Mouse (Mus musculus) spleen, adult 2 months (tissue): ENCODE data around the gene Prkce. TPM values are rescaled to one million over a fixed set of nuclear protein-coding genes. Genes with fewer than 3 reads are reported as not detected.

Source experiments
- DNase-seq, 2 experiments: peaks; one replicate each; pipeline versions ENCODE4 v3.0.0 to v3.0.0-alpha.2; 2012 to 2021; ENCODE audit warnings: low spot score in 2 of 2, low read depth in 1 of 2
- H3K27ac ChIP-seq: fragments of 200-500 bp; 2 replicates; pipeline ENCODE4 v1.5.1; 2012; ENCODE audit warnings: low read length, inconsistent platforms; ENCODE audit not compliant: insufficient read depth
- H3K27me3 ChIP-seq: fragments of 200-500 bp; 2 replicates; pipeline ENCODE4 v1.6.1; 2012; ENCODE audit warnings: mild to moderate bottlenecking, moderate library complexity, low read length, inconsistent platforms; ENCODE audit not compliant: control insufficient read depth, insufficient read depth
- H3K36me3 ChIP-seq: fragments of 200-500 bp; 2 replicates; pipeline ENCODE4 v1.6.1; 2012; ENCODE audit warnings: mild to moderate bottlenecking, low read length, inconsistent platforms; ENCODE audit not compliant: control insufficient read depth, insufficient read depth
- H3K4me1 ChIP-seq: fragments of 200-500 bp; 2 replicates; pipeline ENCODE4 v1.6.1; 2011; ENCODE audit warnings: inconsistent platforms; ENCODE audit not compliant: control insufficient read depth, insufficient read depth, insufficient read length
- H3K4me3 ChIP-seq: fragments of 200-500 bp; 2 replicates; pipeline ENCODE4 v1.5.1; 2011; ENCODE audit warnings: mild to moderate bottlenecking, inconsistent platforms; ENCODE audit not compliant: insufficient read depth, insufficient read length; ENCODE audit errors: extremely low read depth
- CTCF ChIP-seq: fragments of 200-500 bp; IDR thresholded peaks from 2 replicates; pipeline ENCODE4 v1.5.1; 2011; ENCODE audit warnings: mild to moderate bottlenecking, inconsistent platforms; ENCODE audit not compliant: insufficient read depth, insufficient read length, insufficient replicate concordance; ENCODE audit errors: extremely low read depth
- POLR2A ChIP-seq: fragments of 200-500 bp; IDR thresholded peaks from 2 replicates; pipeline ENCODE4 v1.6.1; 2011; ENCODE audit warnings: low read depth, low read length, inconsistent platforms
- WGBS: fragments of 180-500 bp; shearing (Covaris S2); methylation state at CpG from one replicate; pipeline ENCODE4 v1.1.7; 2018; 5-methylcytosine and 5-hydroxymethylcytosine counted together
- polyA plus RNA-seq: library from polyadenylated mRNA; depleted of rRNA; stranded (reverse); fragments of >200 nt; gene quantifications from 2 replicates; pipeline ENCODE4 v1.2.3, GENCODE M21; 2012

Prkce gene
- polyA plus RNA-seq, 1 experiment, result 4.8 TPM

GRCm38 (mm10) chr17:86572136-86572535, 404.6 kb downstream of the Prkce start:
- no peak for DNase-seq
- 89% methylated on average over 6 of the region's 6 CpGs for WGBS
- Histone ChIP-seq H3K4me1 (no peaks in the 10 kb centered on the region), H3K36me3 (0 out of 2 replicates have a peak, but pooled peaks cover 3% of the 10 kb centered on the region), H3K4me3 (no peak overlapping the region), H3K27me3 (no peaks in the 10 kb centered on the region), H3K27ac (no peak overlapping the region)
- TF ChIP-seq CTCF (no peak), POLR2A (no peak)

DNA sequence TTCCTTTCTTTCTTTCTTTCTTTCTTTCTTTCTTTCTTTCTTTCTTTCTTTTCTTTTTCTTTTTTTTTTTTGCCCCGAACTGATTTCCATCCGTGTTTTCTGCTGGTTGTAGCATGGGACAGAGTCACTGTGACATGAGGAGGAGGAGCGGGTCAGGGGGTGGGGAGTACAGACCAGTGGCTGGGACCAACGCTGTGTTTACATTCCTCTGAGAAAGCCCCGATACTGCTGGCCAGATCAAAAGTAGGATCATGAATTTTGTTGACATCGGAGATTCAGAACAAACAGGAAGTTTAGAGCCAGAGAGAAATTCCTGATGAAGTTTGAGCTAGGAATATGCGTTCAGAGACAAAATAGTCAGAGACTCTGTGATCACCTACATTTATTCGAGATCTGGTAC, 405.0 kb downstream of the Prkce start:
- H3K36me3 ChIP-seq, result 0 out of 2 replicates have a peak, but pooled peaks cover 3% of the 10 kb centered on the region
- 81% methylated on average over 8 of the region's 8 CpGs for WGBS
- H3K4me3 ChIP-seq, result no peak overlapping the region
- TF ChIP-seq POLR2A, result no peak
- TF ChIP-seq CTCF, result no peak
- H3K27me3 ChIP-seq, result no peaks in the 10 kb centered on the region
- no peak overlapping the region for H3K27ac ChIP-seq
- DNase-seq, result no peak
- no peaks in the 10 kb centered on the region for H3K4me1 ChIP-seq

DNA sequence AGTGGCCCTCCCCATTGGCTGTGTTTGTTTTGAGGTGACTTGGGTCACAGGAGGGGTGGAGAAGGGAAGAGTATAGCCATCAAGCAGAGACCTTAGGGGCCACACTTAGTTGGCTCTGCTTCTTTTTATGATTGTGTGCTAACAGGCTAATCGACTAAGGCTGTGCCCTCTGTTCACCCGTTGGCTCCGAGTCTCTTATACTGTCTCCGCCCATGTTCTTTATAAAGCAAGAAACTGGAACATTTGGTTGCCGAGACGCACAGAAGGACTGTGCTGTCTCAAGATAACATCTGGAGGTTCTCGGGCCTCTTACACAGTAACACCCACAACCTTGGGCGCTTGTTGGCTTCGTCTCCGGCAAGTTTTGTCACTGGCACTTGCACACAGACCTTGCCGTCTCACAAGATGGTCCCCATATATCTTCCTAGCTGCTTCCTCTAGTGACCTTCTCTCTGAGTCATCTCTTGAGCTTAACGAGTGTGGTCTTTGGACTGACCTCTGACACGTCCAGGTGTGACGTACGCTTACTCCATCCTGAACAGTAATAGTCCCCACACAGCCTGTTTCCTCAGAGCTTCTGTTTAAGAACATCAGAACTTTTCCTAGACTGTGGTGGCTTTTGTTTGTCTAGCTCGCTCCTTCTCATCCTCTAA, 406.1 kb downstream of the Prkce start:
- WGBS, result 92% methylated on average over 16 of the region's 16 CpGs
- no peak overlapping the region for H3K4me3 ChIP-seq
- H3K27ac ChIP-seq, result no peak overlapping the region
- no peaks in the 10 kb centered on the region for H3K4me1 ChIP-seq
- DNase-seq, result no peak
- TF ChIP-seq POLR2A (no peak), CTCF (no peak)
- H3K36me3 ChIP-seq, result 0 out of 2 replicates have a peak, but pooled peaks cover 3% of the 10 kb centered on the region
- H3K27me3 ChIP-seq, result no peaks in the 10 kb centered on the region

DNA sequence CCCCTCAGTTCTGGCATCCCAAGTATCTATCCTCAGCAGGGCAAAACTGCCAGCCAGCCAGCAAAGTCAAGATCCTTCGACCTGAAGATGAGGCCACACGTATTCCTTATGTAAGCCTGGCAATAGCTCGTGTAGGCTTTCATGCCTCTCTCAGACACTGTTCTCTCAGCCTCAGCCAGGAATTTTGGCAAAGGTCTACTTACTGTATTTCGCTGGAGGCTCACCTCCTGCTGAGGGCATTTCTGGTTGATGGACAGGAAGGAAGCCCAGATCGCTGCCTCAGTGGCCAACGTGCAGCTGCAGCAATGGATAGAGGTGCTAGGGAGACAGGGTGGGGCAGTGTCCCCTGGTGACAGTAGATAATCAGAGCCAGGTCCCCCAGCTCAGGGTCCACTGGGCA, 413.1 kb downstream of the Prkce start:
- Histone ChIP-seq H3K4me1 (no peaks in the 10 kb centered on the region), H3K27ac (no peak overlapping the region), H3K4me3 (no peak overlapping the region), H3K27me3 (no peaks in the 10 kb centered on the region), H3K36me3 (0 out of 2 replicates have a peak, but pooled peaks cover 2% of the 10 kb centered on the region)
- DNase-seq, result no peak
- WGBS, result 88% methylated on average over 6 of the region's 6 CpGs
- TF ChIP-seq POLR2A (no peak), CTCF (no peak)

DNA sequence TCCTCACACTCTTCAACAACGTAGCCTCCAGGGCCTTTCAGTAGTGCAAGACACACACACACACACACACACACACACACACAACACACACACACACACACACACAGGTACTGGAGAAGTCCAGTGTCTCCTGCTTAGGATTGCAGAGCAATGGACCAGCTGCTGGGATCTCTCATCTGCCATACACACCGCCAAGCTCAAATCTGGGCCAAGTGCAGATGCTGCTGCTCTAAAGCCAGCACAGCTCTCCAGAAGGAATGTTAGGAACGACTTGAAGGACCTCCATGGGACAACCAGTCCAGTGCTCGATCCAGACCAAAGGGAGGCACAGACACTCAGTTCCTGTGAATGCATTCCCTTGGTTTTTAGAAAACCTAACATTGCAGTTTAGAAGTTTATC, 414.8 kb downstream of the Prkce start:
- WGBS, result 87% methylated on average over 4 of the region's 4 CpGs
- H3K4me1 ChIP-seq, result no peaks in the 10 kb centered on the region
- no peaks in the 10 kb centered on the region for H3K36me3 ChIP-seq
- TF ChIP-seq POLR2A (no peak), CTCF (no peak)
- DNase-seq, result no peak
- no peak overlapping the region for H3K4me3 ChIP-seq
- no peak overlapping the region for H3K27ac ChIP-seq
- no peaks in the 10 kb centered on the region for H3K27me3 ChIP-seq

- 90% methylated on average over 5 of the region's 5 CpGs for WGBS
These were observed 418.9 kb downstream of the Prkce start for GRCm38 (mm10) chr17:86586441-86586840.

GRCm38 (mm10) chr17:86588704-86589449, 421.3 kb downstream of the Prkce start:
- Histone ChIP-seq H3K4me1 (no peaks in the 10 kb centered on the region), H3K4me3 (no peak overlapping the region), H3K27me3 (no peaks in the 10 kb centered on the region), H3K27ac (no peak overlapping the region), H3K36me3 (no peaks in the 10 kb centered on the region)
- no peak for DNase-seq
- 86% methylated on average over 5 of the region's 5 CpGs for WGBS
- TF ChIP-seq POLR2A (no peak), CTCF (no peak)

More at GRCm38 (mm10) chr17:86586441-86586840, 418.9 kb downstream of the Prkce start:
- H3K27me3 ChIP-seq, result no peaks in the 10 kb centered on the region
- TF ChIP-seq CTCF (no peak), POLR2A (no peak)
- no peak overlapping the region for H3K27ac ChIP-seq
- H3K36me3 ChIP-seq, result no peaks in the 10 kb centered on the region
- no peaks in the 10 kb centered on the region for H3K4me1 ChIP-seq
- DNase-seq, result no peak
- H3K4me3 ChIP-seq, result no peak overlapping the region
